Mouse (Mus musculus) neural tube, embryonic 14.5 days (tissue): ENCODE data around the gene Olfr331. TPM values are rescaled to one million over a fixed set of nuclear protein-coding genes. Genes with fewer than 3 reads are reported as not detected.
"Not testable (repeated sequence)": the region's sequence is repeated elsewhere in the genome, so short reads cannot be mapped to it uniquely, and the experiment has no call there.

Experiments used
- ATAC-seq: fragments of 200-750 bp; cut with Nextera tagmentation; 2 replicates; pipeline ENCODE4 v1.8.0; 2017; ENCODE audit warnings: low read depth, mild to moderate bottlenecking, moderate TSS enrichment, moderate library complexity
- H3K27ac ChIP-seq: fragments of 300-500 bp; sonication (generic); 2 replicates; pipeline ENCODE4 v1.5.1; 2014; ENCODE audit warnings: low read depth, mild to moderate bottlenecking, control low read depth, low read length, moderate library complexity, mixed read lengths
- H3K27me3 ChIP-seq: fragments of 300-500 bp; sonication (generic); 2 replicates; pipeline ENCODE4 v1.6.1; 2014; ENCODE audit warnings: low read length; ENCODE audit not compliant: control insufficient read depth, insufficient read depth
- H3K36me3 ChIP-seq: fragments of 300-500 bp; sonication (generic); 2 replicates; pipeline ENCODE4 v1.6.1; 2014; ENCODE audit warnings: low read length, mixed read lengths; ENCODE audit not compliant: control insufficient read depth, insufficient read depth
- H3K4me1 ChIP-seq: fragments of 300-500 bp; sonication (generic); 2 replicates; pipeline ENCODE4 v1.6.1; 2014; ENCODE audit warnings: low read length; ENCODE audit not compliant: control insufficient read depth, insufficient read depth
- H3K4me2 ChIP-seq: fragments of 300-500 bp; sonication (generic); 2 replicates; pipeline ENCODE4 v1.6.1; 2014; ENCODE audit warnings: mild to moderate bottlenecking, low read depth, low read length, control low read depth
- H3K4me3 ChIP-seq: fragments of 300-500 bp; sonication (generic); 2 replicates; pipeline ENCODE4 v1.5.1; 2014; ENCODE audit warnings: low read depth, low read length, control low read depth, mixed read lengths
- H3K9ac ChIP-seq: fragments of 300-500 bp; sonication (generic); replicated peaks from 2 replicates; pipeline ENCODE4 v1.6.1; 2014; ENCODE audit warnings: low read depth, mild to moderate bottlenecking, control low read depth, low read length, mixed read lengths
- H3K9me3 ChIP-seq: fragments of 300-500 bp; sonication (generic); 2 replicates; pipeline ENCODE4 v1.6.1; 2016; ENCODE audit warnings: low read length; ENCODE audit not compliant: control insufficient read depth
- WGBS: fragments of 180-500 bp; shearing (Covaris S2); extraction: QIAGEN DNeasy Blood & Tissue Kit; methylation state at CpG from one replicate; pipeline ENCODE4 v1.1.7; 2014; 5-methylcytosine and 5-hydroxymethylcytosine counted together
- polyA plus RNA-seq: library from polyadenylated mRNA; unstranded; fragments of >200 nt; fragmentation: Nextera tagmentation; extraction: Ambion mirVana; gene quantifications from 2 replicates; pipeline ENCODE4 v1.2.1, GENCODE M21; 2014

Gene Olfr331
- not detected in 2 replicates for polyA plus RNA-seq

GRCm38 (mm10) chr11:58502472-58502871 is at the start of gene Olfr331:
Gene Olfr331 (minus strand): TSS chr11:58502572.
- not testable (repeated sequence) for H3K27me3 ChIP-seq, H3K4me1 ChIP-seq, H3K4me2 ChIP-seq, H3K36me3 ChIP-seq, H3K27ac ChIP-seq, H3K9ac ChIP-seq, H3K9me3 ChIP-seq, ATAC-seq, H3K4me3 ChIP-seq

GRCm38 (mm10) chr11:58546322-58546721 is 44.0 kb upstream of the Olfr331 start, which contains the start of gene Olfr329-ps:
Gene Olfr329-ps (minus strand): TSS chr11:58546422.
- H3K27ac ChIP-seq = no peak within 1 kb of the TSS
- no peak for ATAC-seq
- H3K4me2 ChIP-seq = no peak within 1 kb of the TSS
- no peak within 1 kb of the TSS for H3K4me3 ChIP-seq
- H3K27me3 ChIP-seq = no peaks in the 10 kb centered on the region
- no peaks in the 10 kb centered on the region for H3K9me3 ChIP-seq
- WGBS = 86% methylated on average over 5 of the region's 5 CpGs
- H3K4me1 ChIP-seq = no peaks in the 10 kb centered on the region
- H3K36me3 ChIP-seq = no peaks in the 10 kb centered on the region
- no peak within 1 kb of the TSS for H3K9ac ChIP-seq

- not testable (repeated sequence) for H3K36me3 ChIP-seq, H3K9me3 ChIP-seq, H3K4me1 ChIP-seq, H3K9ac ChIP-seq, H3K27me3 ChIP-seq, H3K4me2 ChIP-seq, H3K4me3 ChIP-seq, H3K27ac ChIP-seq, ATAC-seq
Observed at GRCm38 (mm10) chr11:58534736-58535135, 32.4 kb upstream of the Olfr331 start, which contains the start of gene Olfr330. Gene Olfr330 (minus strand): TSS chr11:58534836.

GRCm38 (mm10) chr11:58519756-58520155 is 17.4 kb upstream of the Olfr331 start:
- not testable (repeated sequence) for H3K36me3 ChIP-seq, H3K4me2 ChIP-seq, H3K9ac ChIP-seq, H3K27me3 ChIP-seq, H3K9me3 ChIP-seq, H3K27ac ChIP-seq, H3K4me3 ChIP-seq, H3K4me1 ChIP-seq, ATAC-seq
- 88% methylated on average over 6 of the region's 9 CpGs for WGBS

- not testable (repeated sequence) for H3K9ac ChIP-seq, H3K9me3 ChIP-seq, ATAC-seq, H3K27ac ChIP-seq, H3K4me2 ChIP-seq, H3K4me3 ChIP-seq, H3K27me3 ChIP-seq, H3K36me3 ChIP-seq, H3K4me1 ChIP-seq
- WGBS = 94% methylated on average over 11 of the region's 18 CpGs
Observed at GRCm38 (mm10) chr11:58518916-58519315, 16.5 kb upstream of the Olfr331 start.

GRCm38 (mm10) chr11:58509058-58509457 is 6.7 kb upstream of the Olfr331 start:
- not testable (repeated sequence) for H3K27ac ChIP-seq, H3K4me3 ChIP-seq, H3K36me3 ChIP-seq, H3K4me1 ChIP-seq, ATAC-seq, H3K9me3 ChIP-seq, H3K4me2 ChIP-seq, H3K9ac ChIP-seq, H3K27me3 ChIP-seq
- WGBS = 91% methylated on average over 19 of the region's 19 CpGs

GRCm38 (mm10) chr11:58499290-58499689 is 3.1 kb downstream of the Olfr331 start:
- Histone ChIP-seq H3K9ac (no peak overlapping the region), H3K36me3 (no peaks in the 10 kb centered on the region), H3K27me3 (no peaks in the 10 kb centered on the region), H3K9me3 (no peaks in the 10 kb centered on the region), H3K4me2 (no peak overlapping the region), H3K4me1 (no peaks in the 10 kb centered on the region), H3K27ac (no peak overlapping the region), H3K4me3 (no peak overlapping the region)
- ATAC-seq = no peak
- 47% methylated on average over 3 of the region's 3 CpGs for whole genome bisulfite sequencing

GRCm38 (mm10) chr11:58498761-58499160 is 3.6 kb downstream of the Olfr331 start:
- Histone ChIP-seq H3K4me1 (no peaks in the 10 kb centered on the region), H3K9me3 (no peaks in the 10 kb centered on the region), H3K4me3 (no peak overlapping the region), H3K36me3 (no peaks in the 10 kb centered on the region), H3K9ac (no peak overlapping the region), H3K27ac (no peak overlapping the region), H3K4me2 (no peak overlapping the region), H3K27me3 (no peaks in the 10 kb centered on the region)
- 93% methylated on average over 9 of the region's 9 CpGs for WGBS
- no peak for ATAC-seq

GRCm38 (mm10) chr11:58492455-58492854 is 9.9 kb downstream of the Olfr331 start, which contains the start of gene Olfr332:
Gene Olfr332 (minus strand): TSS chr11:58492555.
- Histone ChIP-seq H3K4me2 (no peak within 1 kb of the TSS), H3K4me3 (no peak within 1 kb of the TSS), H3K9me3 (no peaks in the 10 kb centered on the region), H3K4me1 (no peaks in the 10 kb centered on the region), H3K27ac (no peak within 1 kb of the TSS), H3K9ac (no peak within 1 kb of the TSS), H3K36me3 (no peaks in the 10 kb centered on the region), H3K27me3 (no peaks in the 10 kb centered on the region)
- ATAC-seq = no peak
- 78% methylated on average over 2 of the region's 2 CpGs for WGBS

GRCm38 (mm10) chr11:58462170-58462569 is 40.2 kb downstream of the Olfr331 start, which contains the start of gene Olfr30:
Gene Olfr30 (minus strand): TSS chr11:58462270.
- Histone ChIP-seq H3K4me2 (no peak within 1 kb of the TSS), H3K27ac (no peak within 1 kb of the TSS), H3K4me3 (no peak within 1 kb of the TSS), H3K27me3 (no peaks in the 10 kb centered on the region), H3K9me3 (no peaks in the 10 kb centered on the region), H3K9ac (no peak within 1 kb of the TSS), H3K4me1 (no peaks in the 10 kb centered on the region), H3K36me3 (no peaks in the 10 kb centered on the region)
- no peak for ATAC-seq
